Mouse (Mus musculus) telencephalon, adult 2 months (tissue): ENCODE results near the gene Ttc33.

Experiments used
- DNase-seq: peaks from one replicate; pipeline ENCODE4 v3.0.0-alpha.2; 2011; ENCODE audit warnings: low read depth, low spot score

Ttc33 gene

GRCm38 (mm10) chr15:5185366-5186292, at the start of gene Ttc33:
Ttc33 (plus strand) TSS chr15:5185525.
- DNase-seq = peak; percentile 82

DNA sequence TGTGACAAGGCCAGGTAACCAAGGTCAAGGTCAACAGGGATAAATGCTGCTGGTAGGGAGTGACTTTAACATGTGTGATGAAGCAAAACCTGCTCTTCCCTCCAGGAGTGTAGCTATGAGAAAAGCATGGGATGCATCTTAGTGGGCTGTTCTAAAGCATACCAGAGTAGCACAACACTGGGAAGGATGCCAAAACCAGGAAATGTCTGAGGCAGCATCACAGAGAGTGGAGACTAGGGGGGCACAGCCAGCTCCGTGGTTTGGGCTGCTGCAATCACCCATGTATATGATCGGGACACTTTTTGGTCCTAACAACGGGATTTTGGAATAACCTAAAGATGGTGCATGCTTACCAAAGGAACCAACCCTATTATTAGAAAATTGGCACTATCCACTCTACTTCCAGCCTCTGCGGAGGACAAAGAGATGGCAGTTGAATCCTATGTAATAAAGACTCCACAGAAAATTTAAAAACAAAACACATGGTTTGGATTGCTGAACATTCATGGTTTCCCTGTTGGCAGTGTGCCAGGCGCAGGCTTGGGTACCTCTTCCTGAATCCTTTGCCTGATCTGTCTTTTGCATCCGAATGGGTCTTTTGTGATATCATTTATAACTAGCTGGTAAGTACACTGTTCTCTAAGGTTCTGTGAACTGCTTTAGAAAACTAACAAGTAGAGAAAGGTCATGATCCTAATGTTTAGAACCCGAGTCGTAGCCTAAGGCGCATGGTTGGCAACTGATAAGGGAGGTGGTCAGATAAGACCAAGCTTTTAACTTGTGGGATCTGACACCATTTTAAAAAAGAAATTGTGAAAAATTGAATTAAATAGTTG, 47.1 kb upstream of the Ttc33 start:
- no peak for DNase-seq

DNA sequence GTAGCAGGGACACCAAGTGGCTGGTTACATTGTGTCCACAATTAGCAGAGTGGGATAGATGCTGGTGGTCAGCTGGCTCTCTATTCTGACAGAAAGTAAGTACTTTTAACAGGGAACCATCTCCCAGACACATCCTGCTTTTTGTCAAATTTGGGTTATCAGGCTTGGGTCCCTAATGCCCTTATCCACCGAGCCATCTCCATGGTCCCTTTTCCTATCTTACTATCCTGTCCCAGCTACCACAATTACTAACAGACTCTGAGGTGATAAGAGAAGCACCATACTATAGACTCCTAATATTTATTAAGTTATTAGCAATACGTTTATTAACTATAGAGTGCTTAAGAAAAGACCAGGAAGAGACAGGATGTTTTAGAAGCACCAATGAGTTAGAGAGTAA, 46.0 kb upstream of the Ttc33 start:
- no peak for DNase-seq

GRCm38 (mm10) chr15:5139863-5140262, 45.5 kb upstream of the Ttc33 start:
- no peak for DNase-seq

DNA sequence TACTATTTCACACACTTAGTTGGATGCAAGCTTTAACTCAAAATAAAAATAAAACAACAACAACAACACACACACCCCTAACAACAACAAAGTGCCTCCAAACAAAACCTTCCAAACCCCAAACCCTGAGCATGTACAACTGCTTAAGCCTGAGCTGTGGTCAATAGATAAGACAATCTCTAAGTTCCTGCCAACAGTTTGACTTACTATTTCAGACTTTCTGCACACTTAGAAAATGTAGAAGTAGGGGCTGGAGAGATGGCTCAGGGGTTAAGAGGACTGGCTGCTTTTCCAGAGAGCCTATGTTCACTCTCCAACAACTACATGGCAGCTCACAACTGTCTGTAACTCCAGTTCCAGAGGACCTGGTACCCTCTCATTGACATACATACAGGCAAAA, 45.0 kb upstream of the Ttc33 start:
- DNase-seq = no peak

DNA sequence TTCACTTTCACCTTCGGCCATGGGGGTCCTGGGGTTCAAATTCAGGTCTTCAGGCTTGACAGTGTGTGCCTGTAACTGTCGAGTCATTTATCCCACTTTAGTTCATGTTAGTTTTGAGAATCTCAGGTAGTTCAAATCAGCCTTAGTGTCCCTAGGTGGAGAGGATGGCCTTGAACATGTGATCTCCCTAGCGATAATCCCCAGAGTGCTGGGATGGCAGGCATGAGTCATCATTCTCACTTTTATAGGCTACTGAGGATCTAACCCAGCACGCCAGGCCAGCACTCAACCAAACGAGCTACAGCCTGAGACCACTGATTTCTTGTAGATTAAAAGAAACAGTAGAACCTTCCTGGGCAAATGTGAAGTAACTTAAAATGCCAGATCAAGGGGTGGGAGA, 43.3 kb upstream of the Ttc33 start:
- no peak for DNase-seq

- no peak for DNase-seq
Measured at GRCm38 (mm10) chr15:5142714-5143113, 42.6 kb upstream of the Ttc33 start.

GRCm38 (mm10) chr15:5143361-5144020, 41.8 kb upstream of the Ttc33 start, which contains the start of gene Prkaa1:
Prkaa1 (plus strand) TSS chr15:5143861.
- no peak for DNase-seq

DNA sequence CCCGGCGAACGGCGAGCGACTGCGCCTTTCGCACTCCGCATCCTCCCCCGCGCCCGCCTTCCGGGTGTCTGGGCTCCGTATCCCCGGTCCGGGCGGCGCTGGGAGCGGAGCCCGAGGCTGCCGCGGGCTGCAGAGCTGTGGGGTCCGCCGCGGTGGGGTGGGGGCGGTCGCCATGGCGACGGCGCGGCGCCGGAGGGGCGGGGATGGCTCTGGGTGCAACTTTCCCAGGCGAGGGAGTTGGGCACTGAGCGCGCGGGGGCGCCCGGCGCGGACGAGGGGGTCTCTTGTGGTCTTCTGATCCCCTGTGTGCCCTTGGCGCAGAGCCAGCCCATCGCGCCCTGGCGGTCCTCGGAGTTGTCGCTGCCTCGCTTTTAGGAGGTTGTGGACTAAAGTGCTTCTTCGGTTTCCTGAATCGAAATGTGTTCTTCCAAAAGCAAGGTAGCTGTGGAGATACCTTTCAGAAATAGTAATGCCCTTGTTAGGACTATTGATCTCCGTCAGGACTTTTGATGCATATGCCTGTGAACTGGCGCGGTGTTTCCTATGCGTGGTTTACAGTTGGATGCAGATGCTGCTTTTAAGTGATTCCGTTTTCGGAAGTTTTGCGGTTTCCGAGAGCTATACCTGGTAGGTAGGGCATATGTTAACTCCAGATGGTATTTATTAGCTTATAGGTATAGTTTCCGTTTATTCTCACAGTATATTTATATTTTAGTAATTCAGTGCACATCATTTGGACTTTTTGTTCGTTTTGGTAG, 41.1 kb upstream of the Ttc33 start:
- DNase-seq = no peak

- no peak for DNase-seq
Measured at GRCm38 (mm10) chr15:5145196-5145945, 40.0 kb upstream of the Ttc33 start.

DNA sequence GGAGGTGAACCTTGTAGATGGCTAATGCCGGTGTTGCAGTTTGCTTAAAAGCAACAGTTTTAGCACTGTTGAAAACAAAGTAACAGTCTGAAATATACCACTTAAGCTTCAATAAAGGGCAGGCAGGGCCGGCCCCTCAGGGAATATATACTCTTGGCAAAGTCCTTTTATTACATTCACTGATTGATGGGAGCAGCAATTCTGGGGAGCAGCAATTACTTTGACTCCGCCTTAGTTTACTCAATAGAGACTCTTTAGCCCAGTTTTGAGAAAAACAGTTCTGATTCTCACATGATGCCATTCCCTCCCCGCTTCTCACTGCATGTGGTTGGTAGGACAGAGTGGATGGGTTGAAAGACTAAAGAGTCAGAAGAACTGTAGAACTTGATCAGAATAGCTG, 36.1 kb upstream of the Ttc33 start:
- no peak for DNase-seq

GRCm38 (mm10) chr15:5152171-5152570, 33.2 kb upstream of the Ttc33 start:
- DNase-seq = no peak

GRCm38 (mm10) chr15:5154621-5155020, 30.7 kb upstream of the Ttc33 start:
- DNase-seq = no peak

DNA sequence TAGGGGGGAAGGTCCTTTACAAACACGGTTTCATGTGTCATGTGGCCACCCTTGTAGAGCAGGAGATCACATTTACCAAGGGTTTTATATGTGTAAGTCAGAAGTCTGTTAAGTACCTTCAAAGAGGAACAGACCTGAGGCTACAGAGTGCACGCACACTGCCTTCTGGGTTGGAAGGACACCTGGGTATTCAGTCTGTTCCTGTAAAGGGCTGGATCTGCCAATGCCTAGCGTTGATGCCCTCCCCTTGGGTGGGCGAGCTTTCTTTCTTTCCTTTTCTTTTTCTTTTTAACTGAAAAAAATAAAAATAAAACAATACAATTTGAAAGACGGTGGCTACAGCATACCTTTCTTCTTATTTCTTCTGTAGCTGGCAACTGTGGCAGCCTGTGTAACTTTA, 30.2 kb upstream of the Ttc33 start:
- DNase-seq = no peak

DNA sequence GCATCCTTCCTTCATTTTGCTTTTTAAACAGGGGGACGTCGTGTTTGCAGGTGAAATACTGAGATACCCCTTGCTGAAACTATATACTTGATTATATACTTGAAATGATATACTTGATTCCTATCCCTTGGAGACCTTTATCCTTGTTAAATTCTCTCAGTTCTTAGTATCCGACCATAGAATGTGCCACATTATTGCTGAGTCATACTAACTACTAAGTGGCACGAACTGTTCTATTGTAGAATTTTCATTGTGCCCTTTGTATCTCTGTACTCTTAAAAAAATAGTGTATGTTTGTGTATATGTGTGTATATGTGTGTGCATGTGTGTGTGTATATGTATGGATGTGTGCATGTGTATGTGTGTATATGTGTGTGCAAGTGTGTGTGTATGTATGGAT, 29.0 kb upstream of the Ttc33 start:
- no peak for DNase-seq

DNA sequence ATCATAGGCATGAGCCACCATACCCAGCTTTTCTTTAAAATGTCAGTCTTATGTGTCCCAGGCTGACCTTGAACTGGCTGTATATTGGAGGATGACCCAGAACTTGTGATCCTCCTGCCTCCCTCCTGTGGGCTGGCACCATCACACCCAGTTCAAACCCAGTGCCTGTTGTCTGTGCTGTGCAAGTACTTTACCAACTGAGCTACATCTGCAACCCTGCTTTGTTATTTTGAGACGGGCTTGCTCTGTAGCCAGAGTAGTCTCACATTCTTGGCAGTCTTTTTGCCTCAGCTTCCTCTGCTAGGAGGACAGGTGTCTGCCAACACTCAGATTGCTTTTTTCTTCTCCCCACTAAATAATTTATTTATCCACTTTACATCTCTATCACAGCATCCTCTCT, 27.9 kb upstream of the Ttc33 start:
- no peak for DNase-seq

GRCm38 (mm10) chr15:5158827-5159226, 26.5 kb upstream of the Ttc33 start:
- no peak for DNase-seq

- no peak for DNase-seq
Measured at GRCm38 (mm10) chr15:5165121-5165773, 20.1 kb upstream of the Ttc33 start.

GRCm38 (mm10) chr15:5173217-5173820, 12.0 kb upstream of the Ttc33 start:
- no peak for DNase-seq
